Mouse (Mus musculus): ENCODE data around the gene Trmt44. TPM values are rescaled to one million over a fixed set of nuclear protein-coding genes. Genes with fewer than 3 reads are reported as not detected.

Trmt44 gene
- polyA plus RNA-seq, 1 experiment from 2014 or later = 9.8 TPM

GRCm38 (mm10) chr5:35583221-35583783, 8.4 kb upstream of the Trmt44 start:
- H3K36me3 ChIP-seq (replicated peaks) = peaks cover 3% of the 10 kb centered on the region; the same call in 1 of the 2 replicates
- H3K4me1 ChIP-seq = peaks cover 15% of the 10 kb centered on the region
- H3K4me3 ChIP-seq (replicated peaks) = peak overlapping the region; percentile 61
- H3K9ac ChIP-seq = peak overlapping the region; percentile 61
- H3K27me3 ChIP-seq = peaks cover 24% of the 10 kb centered on the region
- ATAC-seq (ENCODE audit: low FRiP score) = no peak
- H3K27ac ChIP-seq = no peak overlapping the region
- no peaks in the 10 kb centered on the region for H3K9me3 ChIP-seq
- H3K4me2 ChIP-seq = peak overlapping the region; percentile 78
- 5% methylated on average over 17 of the region's 17 CpGs for WGBS

DNA sequence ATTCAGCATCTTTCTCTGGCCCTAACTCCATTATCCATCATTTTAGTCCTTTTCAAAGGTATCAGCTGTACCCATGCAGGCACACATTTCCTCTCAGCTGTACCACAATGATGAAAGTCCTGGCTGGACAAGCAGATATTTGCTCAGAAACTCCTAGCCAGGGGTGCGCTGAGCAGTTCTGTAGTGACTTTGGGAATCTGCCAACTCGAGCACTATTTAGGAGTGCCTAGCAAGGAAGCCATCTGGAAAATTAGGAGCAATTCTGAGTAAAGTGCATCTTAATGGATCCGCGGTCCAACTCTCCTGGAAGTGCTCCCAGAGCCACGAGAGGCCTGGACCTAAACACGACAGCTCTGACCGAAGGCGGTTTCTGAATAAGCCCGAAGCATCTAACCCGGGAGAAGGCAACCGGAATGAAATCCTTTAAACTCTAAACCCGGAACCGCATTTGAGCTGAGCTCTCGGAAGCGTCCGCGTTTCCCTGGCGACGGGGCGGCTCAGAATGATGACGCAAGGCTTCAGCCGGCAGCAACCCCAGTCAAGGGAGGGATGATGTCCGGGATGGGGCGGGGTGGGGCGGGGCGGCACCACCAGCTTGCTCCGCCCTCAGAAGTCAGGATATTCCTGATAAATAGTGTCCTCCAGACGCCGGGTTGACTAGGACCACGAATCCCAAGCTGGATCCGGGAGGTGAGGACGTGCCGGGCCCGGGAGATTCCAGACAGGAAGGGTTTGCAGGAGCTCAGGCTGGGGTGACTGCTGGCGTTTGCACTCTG, 7.8 kb upstream of the Trmt44 start, which contains the start of gene Acox3:
Acox3 (plus strand) TSS at position 596 of the 776 bp plus-strand sequence.
- Histone ChIP-seq H3K9me3 (no peaks in the 10 kb centered on the region), H3K4me3 (replicated peaks) (peak within 1 kb of the TSS; percentile 61), H3K36me3 (replicated peaks) (no peaks in the 10 kb centered on the region), H3K27ac (0 out of 2 replicates have a peak within 1 kb of the TSS, but pooled peaks have one; percentile 6), H3K27me3 (peaks cover 30% of the 10 kb centered on the region), H3K4me1 (peaks cover 15% of the 10 kb centered on the region), H3K4me2 (peak within 1 kb of the TSS; percentile 78), H3K9ac (peak within 1 kb of the TSS; percentile 61)
- WGBS = 1% methylated on average over 35 of the region's 35 CpGs
- peak; percentile 94 for ATAC-seq (ENCODE audit: low FRiP score)

DNA sequence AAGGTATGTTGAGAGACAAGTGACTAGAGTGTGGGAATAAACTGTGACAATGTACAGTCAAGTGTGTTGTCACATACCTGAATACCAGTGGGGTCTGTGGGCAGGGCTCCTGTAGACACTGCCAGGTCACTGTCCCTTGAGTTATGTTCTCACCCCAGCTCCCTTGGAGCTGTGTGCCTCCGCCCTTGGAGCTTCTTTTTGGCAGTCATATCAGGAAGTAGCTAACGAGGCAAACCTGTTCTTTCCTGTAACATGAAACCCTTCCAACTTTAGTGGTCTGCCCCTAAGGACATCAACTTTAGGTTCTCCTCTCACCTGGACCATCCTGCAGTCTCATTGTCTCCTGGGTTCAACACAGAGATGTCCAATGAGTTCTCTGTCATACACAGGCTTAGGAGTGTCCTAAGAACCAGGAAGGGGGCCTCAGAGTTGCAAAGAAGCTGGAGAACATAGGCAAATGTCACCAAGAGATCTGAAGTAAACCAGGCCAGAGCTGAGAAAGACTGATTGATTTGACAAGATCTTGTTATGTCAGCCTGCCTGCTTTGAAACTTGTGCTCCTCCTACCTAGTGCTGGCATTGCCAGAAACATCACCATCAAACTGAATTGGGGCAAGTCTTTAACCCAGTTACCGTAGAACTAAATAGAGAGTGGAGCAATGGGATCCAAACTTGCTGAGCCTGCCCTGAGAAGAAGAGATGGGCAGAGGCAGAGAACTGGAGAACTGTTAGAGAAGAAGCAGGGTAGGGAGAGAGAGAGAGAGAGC, 5.5 kb upstream of the Trmt44 start:
- no peak for ATAC-seq (ENCODE audit: low FRiP score)
- no peak overlapping the region for H3K27ac ChIP-seq
- no peaks in the 10 kb centered on the region for H3K36me3 ChIP-seq (replicated peaks)
- H3K4me1 ChIP-seq = peaks cover 15% of the 10 kb centered on the region
- H3K4me2 ChIP-seq = no peak overlapping the region
- H3K9ac ChIP-seq = no peak overlapping the region
- no peak overlapping the region for H3K4me3 ChIP-seq (replicated peaks)
- no peaks in the 10 kb centered on the region for H3K9me3 ChIP-seq
- H3K27me3 ChIP-seq = peaks cover 42% of the 10 kb centered on the region
- 60% methylated on average over 3 of the region's 3 CpGs for WGBS

- H3K9ac ChIP-seq = no peak overlapping the region
- no peak for ATAC-seq (ENCODE audit: low FRiP score)
- peaks cover 16% of the 10 kb centered on the region for H3K4me1 ChIP-seq
- no peaks in the 10 kb centered on the region for H3K9me3 ChIP-seq
- no peaks in the 10 kb centered on the region for H3K36me3 ChIP-seq (replicated peaks)
- no peak overlapping the region for H3K27ac ChIP-seq
- H3K4me2 ChIP-seq = no peak overlapping the region
- no peak overlapping the region for H3K4me3 ChIP-seq (replicated peaks)
- H3K27me3 ChIP-seq = peaks cover 42% of the 10 kb centered on the region
- 62% methylated on average over 5 of the region's 5 CpGs for WGBS
These were observed 4.5 kb upstream of the Trmt44 start for GRCm38 (mm10) chr5:35579247-35579893.

DNA sequence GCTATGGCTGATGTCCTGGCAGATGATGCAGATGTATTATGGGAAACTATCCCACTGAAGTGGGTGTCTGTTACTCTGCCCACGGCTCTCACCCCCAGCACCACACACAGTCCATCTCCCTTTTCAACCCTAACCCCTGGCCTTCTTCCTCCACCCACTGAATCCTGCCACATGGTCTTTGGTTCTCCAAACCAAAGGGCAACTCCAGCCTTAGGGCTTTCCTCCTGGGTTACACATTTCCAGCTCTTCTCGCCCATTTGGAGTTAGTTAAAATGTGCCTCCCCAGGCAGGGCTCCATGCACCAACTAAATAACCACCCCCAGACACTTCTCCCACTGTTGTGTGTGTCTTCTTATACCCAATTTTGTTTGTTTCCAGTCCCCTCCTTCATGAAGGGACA, 3.5 kb upstream of the Trmt44 start:
- Histone ChIP-seq H3K9ac (no peak overlapping the region), H3K27ac (no peak overlapping the region), H3K4me2 (no peak overlapping the region), H3K4me1 (peaks cover 17% of the 10 kb centered on the region), H3K27me3 (peaks cover 42% of the 10 kb centered on the region), H3K9me3 (no peaks in the 10 kb centered on the region), H3K36me3 (replicated peaks) (no peaks in the 10 kb centered on the region), H3K4me3 (replicated peaks) (no peak overlapping the region)
- ATAC-seq (ENCODE audit: low FRiP score) = no peak
- 78% methylated on average over 2 of the region's 2 CpGs for WGBS

GRCm38 (mm10) chr5:35576409-35577020, 1.6 kb upstream of the Trmt44 start:
- Histone ChIP-seq H3K4me3 (replicated peaks) (no peak overlapping the region), H3K4me1 (peaks cover 9% of the 10 kb centered on the region), H3K9me3 (no peaks in the 10 kb centered on the region), H3K27me3 (peaks cover 41% of the 10 kb centered on the region), H3K27ac (no peak overlapping the region), H3K36me3 (replicated peaks) (peaks cover 17% of the 10 kb centered on the region), H3K4me2 (no peak overlapping the region), H3K9ac (no peak overlapping the region)
- no peak for ATAC-seq (ENCODE audit: low FRiP score)
- WGBS = 91% methylated on average over 10 of the region's 10 CpGs

DNA sequence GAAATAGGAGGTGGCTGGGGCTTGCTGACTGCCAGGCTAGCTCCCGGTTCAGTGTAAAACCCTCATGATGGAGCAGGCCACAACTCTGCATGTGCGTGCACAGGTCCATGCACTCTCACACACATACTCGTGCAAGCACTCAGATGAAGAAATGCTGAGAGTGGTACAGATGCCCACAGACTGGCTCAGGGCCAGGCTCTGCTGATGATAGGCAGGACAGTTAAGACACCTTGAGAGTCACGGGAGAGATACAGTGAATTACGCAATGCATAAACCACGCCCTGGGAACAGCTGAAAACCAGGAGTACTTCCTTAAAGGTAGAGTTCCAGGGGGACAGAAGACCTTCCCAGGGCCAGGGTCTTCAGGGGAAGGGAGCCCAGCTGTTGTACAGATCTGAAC, 3.3 kb downstream of the Trmt44 start:
- Histone ChIP-seq H3K4me3 (replicated peaks) (no peak overlapping the region), H3K9me3 (no peaks in the 10 kb centered on the region), H3K27ac (no peak overlapping the region), H3K9ac (no peak overlapping the region), H3K36me3 (replicated peaks) (peaks cover 63% of the 10 kb centered on the region), H3K4me2 (no peak overlapping the region), H3K27me3 (peaks cover 1% of the 10 kb centered on the region; the same call in 1 of the 2 replicates), H3K4me1 (peaks cover 9% of the 10 kb centered on the region)
- 93% methylated on average over 6 of the region's 6 CpGs for WGBS
- no peak for ATAC-seq (ENCODE audit: low FRiP score)

DNA sequence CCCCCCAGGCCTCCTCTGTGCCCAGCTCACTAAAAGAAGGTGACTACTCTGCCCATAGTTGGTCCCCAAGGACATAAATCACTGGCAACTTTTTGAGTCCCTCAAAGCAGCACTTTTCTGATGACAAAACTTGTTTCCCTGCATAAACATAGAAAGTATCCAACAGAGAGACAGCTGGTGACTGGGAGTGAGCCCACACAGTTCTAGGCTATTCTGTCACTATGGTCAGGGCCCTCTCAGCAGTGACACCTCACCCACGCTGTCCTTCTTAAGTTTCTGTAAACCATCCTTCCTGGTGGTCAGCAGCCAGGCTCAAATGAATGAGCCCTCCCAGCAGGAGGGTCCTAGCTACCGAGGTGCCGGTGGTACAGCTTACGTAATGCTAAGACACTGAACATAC, 8.2 kb downstream of the Trmt44 start:
- no peak overlapping the region for H3K9ac ChIP-seq
- no peak overlapping the region for H3K4me2 ChIP-seq
- 95% methylated on average over 4 of the region's 4 CpGs for WGBS
- peaks cover 95% of the 10 kb centered on the region for H3K36me3 ChIP-seq (replicated peaks)
- ATAC-seq (ENCODE audit: low FRiP score) = no peak
- H3K27ac ChIP-seq = no peak overlapping the region
- H3K27me3 ChIP-seq = no peaks in the 10 kb centered on the region
- H3K4me1 ChIP-seq = no peaks in the 10 kb centered on the region
- no peaks in the 10 kb centered on the region for H3K9me3 ChIP-seq
- no peak overlapping the region for H3K4me3 ChIP-seq (replicated peaks)

GRCm38 (mm10) chr5:35565217-35565616, 9.7 kb downstream of the Trmt44 start:
- no peak overlapping the region for H3K27ac ChIP-seq
- no peak overlapping the region for H3K4me3 ChIP-seq (replicated peaks)
- no peaks in the 10 kb centered on the region for H3K4me1 ChIP-seq
- no peak overlapping the region for H3K9ac ChIP-seq
- no peaks in the 10 kb centered on the region for H3K27me3 ChIP-seq
- WGBS = 90% methylated on average over 9 of the region's 9 CpGs
- no peaks in the 10 kb centered on the region for H3K9me3 ChIP-seq
- no peak overlapping the region for H3K4me2 ChIP-seq
- peaks cover 94% of the 10 kb centered on the region for H3K36me3 ChIP-seq (replicated peaks)
- ATAC-seq (ENCODE audit: low FRiP score) = no peak

DNA sequence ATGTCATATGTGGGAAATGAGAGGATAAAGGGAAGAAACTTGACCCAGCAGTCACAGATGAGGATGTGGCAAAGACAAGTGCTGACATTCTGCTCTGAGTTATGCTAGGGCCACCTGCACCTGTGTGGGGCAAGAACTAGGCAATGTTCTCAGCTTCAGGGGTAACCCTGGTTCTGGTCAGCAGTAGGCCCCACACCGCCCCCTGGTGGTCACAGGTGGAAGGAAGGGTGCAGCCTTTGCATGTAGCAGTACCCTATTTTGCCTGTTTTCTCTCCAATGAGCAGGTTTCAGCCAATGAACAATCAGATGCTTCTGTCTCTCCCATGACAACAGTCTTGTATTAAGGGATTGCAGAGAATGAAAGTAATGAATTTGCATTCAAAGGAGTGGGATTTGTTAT, 11.4 kb downstream of the Trmt44 start:
- H3K9me3 ChIP-seq = no peaks in the 10 kb centered on the region
- no peak overlapping the region for H3K27ac ChIP-seq
- ATAC-seq (ENCODE audit: low FRiP score) = 0 out of 2 replicates have a peak, but pooled peaks have one; percentile 44
- H3K4me2 ChIP-seq = no peak overlapping the region
- no peaks in the 10 kb centered on the region for H3K27me3 ChIP-seq
- peaks cover 90% of the 10 kb centered on the region for H3K36me3 ChIP-seq (replicated peaks)
- H3K9ac ChIP-seq = no peak overlapping the region
- no peaks in the 10 kb centered on the region for H3K4me1 ChIP-seq
- WGBS = 0% methylated on average over 1 of the region's 1 CpGs
- H3K4me3 ChIP-seq (replicated peaks) = no peak overlapping the region

GRCm38 (mm10) chr5:35562616-35563015, 12.3 kb downstream of the Trmt44 start:
- WGBS = 95% methylated on average over 2 of the region's 2 CpGs
- Histone ChIP-seq H3K27ac (no peak overlapping the region), H3K4me1 (no peaks in the 10 kb centered on the region), H3K4me3 (replicated peaks) (no peak overlapping the region), H3K9me3 (no peaks in the 10 kb centered on the region), H3K36me3 (replicated peaks) (peaks cover 87% of the 10 kb centered on the region), H3K27me3 (no peaks in the 10 kb centered on the region), H3K9ac (no peak overlapping the region), H3K4me2 (no peak overlapping the region)
- ATAC-seq (ENCODE audit: low FRiP score) = no peak

GRCm38 (mm10) chr5:35559447-35559846, 15.4 kb downstream of the Trmt44 start:
- no peak overlapping the region for H3K4me2 ChIP-seq
- no peak overlapping the region for H3K4me3 ChIP-seq (replicated peaks)
- no peaks in the 10 kb centered on the region for H3K9me3 ChIP-seq
- H3K27ac ChIP-seq = no peak overlapping the region
- peaks cover 80% of the 10 kb centered on the region for H3K36me3 ChIP-seq (replicated peaks)
- 85% methylated on average over 8 of the region's 8 CpGs for WGBS
- ATAC-seq (ENCODE audit: low FRiP score) = no peak
- no peaks in the 10 kb centered on the region for H3K4me1 ChIP-seq
- H3K9ac ChIP-seq = no peak overlapping the region
- H3K27me3 ChIP-seq = no peaks in the 10 kb centered on the region

Measured in forebrain, embryonic 12.5 days (tissue).